Mouse (Mus musculus) limb, embryonic 12.5 days (tissue): Measurements from ENCODE around the gene Parp16. TPM values are rescaled to one million over a fixed set of nuclear protein-coding genes. Genes with fewer than 3 reads are reported as not detected.
"Not testable (repeated sequence)": the region's sequence is repeated elsewhere in the genome, so short reads cannot be mapped to it uniquely, and the experiment has no call there.

Experiments used
- ATAC-seq: fragments of 200-750 bp; cut with Nextera tagmentation; 2 replicates; pipeline ENCODE4 v1.8.0; 2017; ENCODE audit warnings: low read depth, moderate TSS enrichment; ENCODE audit not compliant: insufficient number of reproducible peaks, insufficient read depth, low FRiP score, low TSS enrichment
- H3K27ac ChIP-seq: fragments of 300-500 bp; sonication (generic); 2 replicates; pipeline ENCODE4 v1.5.1; 2016; ENCODE audit warnings: mild to moderate bottlenecking, moderate library complexity
- H3K27me3 ChIP-seq: fragments of 300-500 bp; sonication (generic); 2 replicates; pipeline ENCODE4 v1.6.1; 2016; ENCODE audit warnings: mild to moderate bottlenecking, moderate library complexity
- H3K36me3 ChIP-seq: fragments of 300-500 bp; sonication (generic); 2 replicates; pipeline ENCODE4 v1.6.1; 2016; ENCODE audit warnings: mild to moderate bottlenecking, moderate library complexity
- H3K4me1 ChIP-seq: fragments of 300-500 bp; sonication (generic); replicated peaks from 2 replicates; pipeline ENCODE4 v1.6.1; 2016
- H3K4me2 ChIP-seq: fragments of 300-500 bp; sonication (generic); 2 replicates; pipeline ENCODE4 v1.6.1; 2016; ENCODE audit warnings: mild to moderate bottlenecking, moderate library complexity
- H3K4me3 ChIP-seq: fragments of 300-500 bp; sonication (generic); replicated peaks from 2 replicates; pipeline ENCODE4 v1.5.1; 2016; ENCODE audit warnings: mild to moderate bottlenecking
- H3K9ac ChIP-seq: fragments of 300-500 bp; sonication (generic); replicated peaks from 2 replicates; pipeline ENCODE4 v1.6.1; 2016; ENCODE audit warnings: mild to moderate bottlenecking, moderate library complexity
- H3K9me3 ChIP-seq: fragments of 300-500 bp; sonication (generic); 2 replicates; pipeline ENCODE4 v1.6.1; 2016; ENCODE audit warnings: mild to moderate bottlenecking, moderate library complexity
- WGBS: fragments of 180-500 bp; shearing (Covaris S2); methylation state at CpG from one replicate; pipeline ENCODE4 v1.1.7; 2016; 5-methylcytosine and 5-hydroxymethylcytosine counted together
- polyA plus RNA-seq: library from polyadenylated mRNA; unstranded; fragments of >200 nt; fragmentation: Nextera tagmentation; extraction: Ambion mirVana; gene quantifications from 2 replicates; pipeline ENCODE4 v1.2.1, GENCODE M21; 2016

Parp16 gene
- polyA plus RNA-seq, 1 experiment from 2014 or later, result 8.2 TPM

- no peak for ATAC-seq
- H3K27ac ChIP-seq, result peak within 1 kb of the TSS; percentile 45; the same call in 1 of the 2 replicates
These were observed 69.8 kb downstream of the Parp16 start, which contains the start of gene Cilp for GRCm38 (mm10) chr9:65264959-65265358. TSS of gene Cilp (plus strand) at chr9:65265180.

GRCm38 (mm10) chr9:65267742-65268515, 72.8 kb downstream of the Parp16 start:
- WGBS, result 38% methylated on average over 7 of the region's 7 CpGs
- no peak overlapping the region for H3K4me3 ChIP-seq

More at GRCm38 (mm10) chr9:65264959-65265358, 69.8 kb downstream of the Parp16 start, which contains the start of gene Cilp:
- no peaks in the 10 kb centered on the region for H3K9me3 ChIP-seq
- no peak within 1 kb of the TSS for H3K9ac ChIP-seq
- 45% methylated on average over 5 of the region's 5 CpGs for WGBS
- no peak within 1 kb of the TSS for H3K4me3 ChIP-seq
- no peak within 1 kb of the TSS for H3K4me2 ChIP-seq
- no peaks in the 10 kb centered on the region for H3K27me3 ChIP-seq
- peaks cover 15% of the 10 kb centered on the region for H3K4me1 ChIP-seq
- H3K36me3 ChIP-seq, result no peaks in the 10 kb centered on the region

GRCm38 (mm10) chr9:65273048-65273809, 78.1 kb downstream of the Parp16 start:
- no peak overlapping the region for H3K9ac ChIP-seq
- no peaks in the 10 kb centered on the region for H3K27me3 ChIP-seq
- no peak for ATAC-seq
- H3K27ac ChIP-seq, result no peak overlapping the region
- H3K4me1 ChIP-seq, result no peaks in the 10 kb centered on the region
- H3K9me3 ChIP-seq, result no peaks in the 10 kb centered on the region
- no peak overlapping the region for H3K4me3 ChIP-seq
- H3K4me2 ChIP-seq, result no peak overlapping the region
- no peaks in the 10 kb centered on the region for H3K36me3 ChIP-seq
- 85% methylated on average over 13 of the region's 13 CpGs for WGBS

More at GRCm38 (mm10) chr9:65267742-65268515, 72.8 kb downstream of the Parp16 start:
- Histone ChIP-seq H3K27ac (peak overlapping the region; percentile 66), H3K4me2 (no peak overlapping the region), H3K9me3 (no peaks in the 10 kb centered on the region), H3K27me3 (no peaks in the 10 kb centered on the region), H3K9ac (no peak overlapping the region), H3K36me3 (no peaks in the 10 kb centered on the region), H3K4me1 (peaks cover 15% of the 10 kb centered on the region)
- ATAC-seq, result no peak

- Histone ChIP-seq H3K36me3 (no peaks in the 10 kb centered on the region), H3K4me3 (no peak overlapping the region), H3K4me1 (no peaks in the 10 kb centered on the region), H3K27ac (no peak overlapping the region), H3K9me3 (no peaks in the 10 kb centered on the region), H3K4me2 (no peak overlapping the region), H3K9ac (no peak overlapping the region), H3K27me3 (no peaks in the 10 kb centered on the region)
- WGBS, result 84% methylated on average over 4 of the region's 4 CpGs
- no peak for ATAC-seq
These were observed 78.7 kb downstream of the Parp16 start for GRCm38 (mm10) chr9:65273873-65274272.

GRCm38 (mm10) chr9:65274851-65275250, 79.7 kb downstream of the Parp16 start:
- not testable (repeated sequence) for H3K4me2 ChIP-seq, H3K27ac ChIP-seq, H3K27me3 ChIP-seq, H3K9ac ChIP-seq, H3K4me1 ChIP-seq, H3K4me3 ChIP-seq, H3K9me3 ChIP-seq, H3K36me3 ChIP-seq, ATAC-seq
- 81% methylated on average over 3 of the region's 3 CpGs for WGBS

- Histone ChIP-seq H3K27me3 (no peaks in the 10 kb centered on the region), H3K4me3 (no peak overlapping the region), H3K9me3 (no peaks in the 10 kb centered on the region), H3K4me2 (no peak overlapping the region), H3K4me1 (no peaks in the 10 kb centered on the region), H3K9ac (no peak overlapping the region), H3K36me3 (no peaks in the 10 kb centered on the region), H3K27ac (no peak overlapping the region)
- ATAC-seq, result no peak
- 81% methylated on average over 4 of the region's 4 CpGs for WGBS
These were observed 80.8 kb downstream of the Parp16 start for GRCm38 (mm10) chr9:65275810-65276530.

GRCm38 (mm10) chr9:65281536-65282151, 86.5 kb downstream of the Parp16 start:
- no peak for ATAC-seq
- Histone ChIP-seq H3K27ac (no peak overlapping the region), H3K9ac (no peak overlapping the region)

GRCm38 (mm10) chr9:65283301-65283700, 88.1 kb downstream of the Parp16 start:
- Histone ChIP-seq H3K27ac (no peak overlapping the region), H3K4me1 (no peaks in the 10 kb centered on the region), H3K9me3 (no peaks in the 10 kb centered on the region), H3K4me2 (no peak overlapping the region), H3K36me3 (no peaks in the 10 kb centered on the region), H3K4me3 (no peak overlapping the region), H3K27me3 (no peaks in the 10 kb centered on the region), H3K9ac (no peak overlapping the region)
- no peak for ATAC-seq
- WGBS, result 2% methylated on average over 3 of the region's 3 CpGs

More at GRCm38 (mm10) chr9:65281536-65282151, 86.5 kb downstream of the Parp16 start:
- Histone ChIP-seq H3K9me3 (no peaks in the 10 kb centered on the region), H3K36me3 (no peaks in the 10 kb centered on the region), H3K27me3 (no peaks in the 10 kb centered on the region), H3K4me3 (no peak overlapping the region), H3K4me1 (no peaks in the 10 kb centered on the region), H3K4me2 (no peak overlapping the region)
- WGBS, result 78% methylated on average over 5 of the region's 5 CpGs

GRCm38 (mm10) chr9:65288252-65288651, 93.1 kb downstream of the Parp16 start:
- not testable (repeated sequence) for H3K4me3 ChIP-seq, H3K9ac ChIP-seq, ATAC-seq, H3K4me1 ChIP-seq, H3K4me2 ChIP-seq, H3K27ac ChIP-seq, H3K9me3 ChIP-seq, H3K36me3 ChIP-seq, H3K27me3 ChIP-seq
- WGBS, result 76% methylated on average over 5 of the region's 5 CpGs
